Mouse (Mus musculus): ENCODE measurements around the gene Arid1b. TPM values are rescaled to one million over a fixed set of nuclear protein-coding genes. Genes with fewer than 3 reads are reported as not detected.

The Arid1b gene
- polyA plus RNA-seq, 1 experiment from 2014 or later, result 5.8 TPM

DNA sequence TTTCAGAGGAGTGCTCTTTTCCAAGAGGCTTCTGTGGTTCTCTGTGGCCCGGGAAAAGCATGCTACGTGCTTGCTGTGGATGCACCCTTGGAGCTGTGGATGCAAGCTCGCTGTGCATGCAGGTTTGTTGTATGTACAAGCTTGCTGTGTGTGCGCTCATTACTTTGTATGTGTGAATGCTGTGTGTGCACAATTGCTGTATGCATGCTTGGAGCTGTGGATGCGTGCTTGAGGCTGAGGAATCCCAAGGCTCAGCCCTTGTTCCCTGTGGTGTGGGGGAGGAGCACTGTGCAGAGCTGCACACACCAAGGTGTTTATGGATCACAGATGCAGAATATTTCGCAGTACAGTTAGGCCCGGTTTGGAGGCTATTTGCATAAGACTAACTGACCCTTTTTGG is 6.7 kb downstream of the Arid1b start:
- H3K36me3 ChIP-seq (ENCODE audit: control insufficient read depth, insufficient read depth, low read length), result no peaks in the 10 kb centered on the region
- H3K4me2 ChIP-seq (ENCODE audit: low read depth, low read length), result no peak overlapping the region
- peaks cover 50% of the 10 kb centered on the region for H3K4me1 ChIP-seq (ENCODE audit: control insufficient read depth, insufficient read depth, low read length)
- WGBS, result 59% methylated on average over 7 of the region's 7 CpGs
- no peaks in the 10 kb centered on the region for H3K9me3 ChIP-seq (ENCODE audit: control insufficient read depth, low read length)
- no peak for ATAC-seq
- H3K9ac ChIP-seq (ENCODE audit: low read depth, low read length), result 0 out of 2 replicates have a peak overlapping the region, but pooled peaks have one; percentile 30
- no peak overlapping the region for H3K27ac ChIP-seq (ENCODE audit: low read length)
- H3K4me3 ChIP-seq (ENCODE audit: low read length), result no peak overlapping the region
- H3K27me3 ChIP-seq (replicated peaks; ENCODE audit: control insufficient read depth, insufficient read depth, low read length), result no peaks in the 10 kb centered on the region

DNA sequence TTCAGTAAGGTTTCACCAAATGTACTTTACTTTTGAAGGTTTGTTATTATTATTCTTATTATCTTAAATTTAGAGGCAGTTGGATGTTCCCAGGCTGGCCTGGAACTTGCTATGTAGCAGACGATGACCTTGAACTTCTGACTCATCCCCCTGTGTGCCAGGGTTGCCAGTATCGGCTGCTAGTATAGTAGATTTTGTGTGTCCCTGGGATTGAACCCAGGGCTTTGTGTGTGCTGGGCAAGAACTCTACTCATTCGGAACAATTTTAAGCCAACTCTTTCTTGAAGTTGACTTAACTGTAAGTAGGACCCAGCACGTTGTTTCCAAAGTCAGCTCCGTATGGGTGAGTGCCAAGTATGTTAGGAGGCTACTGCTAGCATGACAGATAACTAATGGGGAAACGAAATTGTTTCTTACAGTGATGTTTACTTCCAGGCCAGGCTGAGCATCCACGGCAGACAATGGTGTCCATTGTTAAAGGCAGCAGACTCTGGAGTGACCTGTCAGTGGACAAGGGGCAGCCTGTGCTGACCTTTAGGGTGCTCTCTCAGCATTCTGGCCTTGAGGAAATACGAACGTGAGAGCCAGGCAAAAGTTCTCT is 7.5 kb downstream of the Arid1b start:
- no peak for ATAC-seq
- Histone ChIP-seq H3K27me3 (replicated peaks; ENCODE audit: control insufficient read depth, insufficient read depth, low read length) (no peaks in the 10 kb centered on the region), H3K4me2 (ENCODE audit: low read depth, low read length) (no peak overlapping the region), H3K9me3 (ENCODE audit: control insufficient read depth, low read length) (no peaks in the 10 kb centered on the region), H3K36me3 (ENCODE audit: control insufficient read depth, insufficient read depth, low read length) (no peaks in the 10 kb centered on the region), H3K4me3 (ENCODE audit: low read length) (no peak overlapping the region), H3K4me1 (ENCODE audit: control insufficient read depth, insufficient read depth, low read length) (peaks cover 55% of the 10 kb centered on the region), H3K9ac (ENCODE audit: low read depth, low read length) (no peak overlapping the region), H3K27ac (ENCODE audit: low read length) (no peak overlapping the region)
- WGBS, result 37% methylated on average over 9 of the region's 9 CpGs

DNA sequence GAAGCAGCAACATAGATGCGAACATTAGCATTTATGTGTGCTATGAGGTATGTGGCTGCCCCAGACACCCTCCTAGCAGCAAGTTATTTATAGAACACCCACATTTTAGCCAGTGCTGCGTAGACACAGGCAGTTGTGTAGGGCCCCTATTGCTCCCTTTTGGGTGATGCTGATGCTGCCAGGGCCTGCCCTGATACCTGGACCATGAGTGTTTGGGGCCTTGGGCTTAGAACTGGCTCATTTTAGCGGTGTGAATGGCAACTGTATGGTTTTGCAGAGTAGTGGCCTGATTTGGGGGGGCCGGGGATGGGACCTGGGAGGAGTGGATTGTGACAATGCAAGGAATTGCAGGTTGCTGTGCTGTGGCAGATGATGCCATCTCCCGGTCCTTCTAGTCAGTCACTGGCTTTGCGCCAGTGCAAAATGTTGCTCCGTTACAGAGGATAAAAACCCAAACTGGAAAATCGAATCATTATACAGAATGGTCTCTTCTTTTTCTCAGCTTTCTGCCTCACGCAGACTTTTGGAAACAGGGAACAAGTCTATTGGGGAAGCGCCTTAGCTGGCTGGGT is 8.9 kb downstream of the Arid1b start:
- no peak for ATAC-seq
- Histone ChIP-seq H3K36me3 (ENCODE audit: control insufficient read depth, insufficient read depth, low read length) (no peaks in the 10 kb centered on the region), H3K9me3 (ENCODE audit: control insufficient read depth, low read length) (no peaks in the 10 kb centered on the region), H3K9ac (ENCODE audit: low read depth, low read length) (peak overlapping the region; percentile 6; the same call in 1 of the 2 replicates), H3K4me2 (ENCODE audit: low read depth, low read length) (no peak overlapping the region), H3K27me3 (replicated peaks; ENCODE audit: control insufficient read depth, insufficient read depth, low read length) (no peaks in the 10 kb centered on the region), H3K4me1 (ENCODE audit: control insufficient read depth, insufficient read depth, low read length) (peaks cover 69% of the 10 kb centered on the region), H3K27ac (ENCODE audit: low read length) (no peak overlapping the region), H3K4me3 (ENCODE audit: low read length) (no peak overlapping the region)
- WGBS, result 64% methylated on average over 10 of the region's 10 CpGs

DNA sequence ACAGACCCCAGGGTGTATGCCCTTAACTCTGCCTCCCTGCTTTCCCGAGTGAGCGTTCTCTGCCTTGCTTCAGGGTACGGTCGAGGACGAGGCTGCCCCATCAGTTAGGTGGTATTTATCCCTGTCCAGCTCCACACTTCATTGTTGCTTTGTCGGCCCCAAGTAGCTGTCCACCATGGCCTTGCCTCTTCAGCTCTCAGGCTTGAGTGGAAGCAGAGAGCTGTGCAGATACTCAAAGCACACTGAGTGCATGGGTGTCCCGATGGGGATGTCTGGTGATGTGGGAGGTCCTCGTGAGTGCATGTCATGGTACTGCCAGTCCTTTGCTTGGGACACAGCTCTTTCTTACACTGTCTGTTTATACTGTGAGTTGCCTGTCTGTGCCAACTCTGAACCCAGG is 10.1 kb downstream of the Arid1b start:
- Histone ChIP-seq H3K4me2 (ENCODE audit: low read depth, low read length) (no peak overlapping the region), H3K9me3 (ENCODE audit: control insufficient read depth, low read length) (no peaks in the 10 kb centered on the region), H3K9ac (ENCODE audit: low read depth, low read length) (peak overlapping the region; percentile 19; the same call in 1 of the 2 replicates), H3K27me3 (replicated peaks; ENCODE audit: control insufficient read depth, insufficient read depth, low read length) (no peaks in the 10 kb centered on the region), H3K4me1 (ENCODE audit: control insufficient read depth, insufficient read depth, low read length) (peaks cover 80% of the 10 kb centered on the region), H3K4me3 (ENCODE audit: low read length) (no peak overlapping the region), H3K36me3 (ENCODE audit: control insufficient read depth, insufficient read depth, low read length) (no peaks in the 10 kb centered on the region), H3K27ac (ENCODE audit: low read length) (no peak overlapping the region)
- ATAC-seq, result no peak
- WGBS, result 53% methylated on average over 8 of the region's 8 CpGs

DNA sequence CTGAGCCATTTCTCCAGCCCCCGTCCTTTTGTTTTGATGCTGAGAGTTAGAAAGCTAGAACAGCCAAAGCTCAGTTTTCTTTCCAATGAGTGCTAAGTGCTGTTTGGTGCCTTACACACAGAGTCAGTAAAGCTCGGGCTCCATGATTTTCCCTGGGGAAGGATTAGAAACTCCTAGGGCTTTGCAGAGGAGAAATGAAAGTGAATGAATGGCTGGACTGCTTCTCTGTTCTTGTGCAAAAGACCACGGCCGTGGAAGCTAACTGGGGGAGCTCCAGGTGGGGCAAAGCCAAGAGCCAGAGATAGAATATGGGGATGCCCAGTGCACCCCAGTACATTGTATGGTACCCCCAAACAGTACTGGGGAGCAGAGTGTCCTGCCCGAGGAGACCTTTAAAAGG is 10.6 kb downstream of the Arid1b start:
- Histone ChIP-seq H3K9ac (ENCODE audit: low read depth, low read length) (peak overlapping the region; percentile 19; the same call in 1 of the 2 replicates), H3K36me3 (ENCODE audit: control insufficient read depth, insufficient read depth, low read length) (no peaks in the 10 kb centered on the region), H3K4me3 (ENCODE audit: low read length) (no peak overlapping the region), H3K4me2 (ENCODE audit: low read depth, low read length) (no peak overlapping the region), H3K27me3 (replicated peaks; ENCODE audit: control insufficient read depth, insufficient read depth, low read length) (no peaks in the 10 kb centered on the region), H3K27ac (ENCODE audit: low read length) (no peak overlapping the region), H3K9me3 (ENCODE audit: control insufficient read depth, low read length) (no peaks in the 10 kb centered on the region), H3K4me1 (ENCODE audit: control insufficient read depth, insufficient read depth, low read length) (peaks cover 85% of the 10 kb centered on the region)
- no peak for ATAC-seq
- 63% methylated on average over 5 of the region's 5 CpGs for WGBS

DNA sequence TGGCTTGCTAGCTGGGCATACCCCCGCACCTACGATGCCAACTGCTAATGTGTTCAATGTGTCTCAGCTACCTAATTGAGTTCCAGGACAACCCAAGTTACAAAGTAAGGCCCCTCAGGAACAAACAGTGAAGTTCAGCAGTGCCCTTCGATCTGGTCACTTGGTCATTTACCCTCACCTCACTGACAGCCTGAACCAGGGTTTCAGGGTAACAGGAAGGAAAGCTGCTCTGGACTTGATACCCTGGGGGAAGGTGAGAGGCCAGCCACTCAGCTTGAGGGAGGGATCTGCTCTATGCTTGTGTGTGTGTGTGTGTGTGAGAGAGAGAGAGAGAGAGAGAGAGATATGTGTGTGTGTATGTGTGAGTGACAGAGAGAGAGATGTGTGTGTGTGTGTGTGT is 11.2 kb downstream of the Arid1b start:
- no peak; the same call in 1 of the 2 replicates for ATAC-seq
- no peaks in the 10 kb centered on the region for H3K36me3 ChIP-seq (ENCODE audit: control insufficient read depth, insufficient read depth, low read length)
- H3K9me3 ChIP-seq (ENCODE audit: control insufficient read depth, low read length), result no peaks in the 10 kb centered on the region
- no peaks in the 10 kb centered on the region for H3K27me3 ChIP-seq (replicated peaks; ENCODE audit: control insufficient read depth, insufficient read depth, low read length)
- no peak overlapping the region for H3K4me3 ChIP-seq (ENCODE audit: low read length)
- 76% methylated on average over 3 of the region's 3 CpGs for WGBS
- H3K4me1 ChIP-seq (ENCODE audit: control insufficient read depth, insufficient read depth, low read length), result peaks cover 83% of the 10 kb centered on the region
- H3K4me2 ChIP-seq (ENCODE audit: low read depth, low read length), result no peak overlapping the region
- H3K27ac ChIP-seq (ENCODE audit: low read length), result no peak overlapping the region
- H3K9ac ChIP-seq (ENCODE audit: low read depth, low read length), result no peak overlapping the region

DNA sequence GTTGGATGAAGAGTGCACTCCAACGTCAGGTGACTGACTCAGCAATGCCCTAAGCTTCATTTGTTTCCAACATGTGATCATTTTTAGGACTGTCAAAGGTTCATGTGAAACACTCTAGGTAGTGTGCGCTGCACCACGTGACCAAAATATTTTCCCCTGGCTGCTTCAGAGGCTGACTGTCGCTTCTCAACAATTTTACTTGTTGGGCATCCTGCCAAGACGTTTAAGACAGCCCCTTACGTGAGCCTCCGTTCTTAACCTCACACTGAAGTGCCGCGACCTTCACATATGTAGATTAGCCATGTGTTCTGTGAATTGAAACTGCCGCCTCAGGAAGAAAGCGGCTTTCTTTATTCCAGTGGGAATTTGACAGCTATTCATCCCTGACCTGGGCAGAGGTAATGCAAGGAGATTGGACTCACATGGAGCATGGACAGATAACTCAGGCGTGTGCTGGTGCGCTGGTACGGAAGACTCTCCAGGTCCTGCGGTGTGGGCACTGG is 13.1 kb downstream of the Arid1b start:
- Histone ChIP-seq H3K9ac (ENCODE audit: low read depth, low read length) (no peak overlapping the region), H3K9me3 (ENCODE audit: control insufficient read depth, low read length) (no peaks in the 10 kb centered on the region), H3K4me3 (ENCODE audit: low read length) (0 out of 2 replicates have a peak overlapping the region, but pooled peaks have one; percentile 2), H3K27ac (ENCODE audit: low read length) (no peak overlapping the region; the same call in 1 of the 2 replicates), H3K27me3 (replicated peaks; ENCODE audit: control insufficient read depth, insufficient read depth, low read length) (no peaks in the 10 kb centered on the region), H3K36me3 (ENCODE audit: control insufficient read depth, insufficient read depth, low read length) (no peaks in the 10 kb centered on the region), H3K4me2 (ENCODE audit: low read depth, low read length) (peak overlapping the region; percentile 3; the same call in 1 of the 2 replicates), H3K4me1 (ENCODE audit: control insufficient read depth, insufficient read depth, low read length) (peaks cover 80% of the 10 kb centered on the region)
- ATAC-seq, result peak; percentile 60
- 19% methylated on average over 15 of the region's 15 CpGs for WGBS

DNA sequence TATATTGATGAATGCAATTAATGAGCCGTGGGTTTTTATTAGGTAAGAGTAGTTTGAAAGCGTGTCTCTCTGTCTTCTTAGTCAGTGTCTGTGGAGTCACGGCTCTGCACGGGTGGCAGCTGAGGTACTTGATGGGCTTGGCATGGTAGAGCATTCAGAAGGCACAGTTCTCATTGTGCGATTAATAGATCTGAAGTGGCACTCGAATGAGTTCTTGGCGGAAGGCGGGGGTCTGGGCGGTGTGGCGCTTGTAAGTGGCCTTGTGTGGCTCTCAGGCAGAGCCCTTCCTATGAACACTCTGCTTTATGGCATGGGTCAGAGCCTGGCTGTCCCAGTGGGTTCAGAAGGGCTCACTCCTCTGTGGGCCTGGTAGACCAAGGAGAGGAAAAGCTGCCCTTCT is 14.1 kb downstream of the Arid1b start:
- WGBS, result 73% methylated on average over 10 of the region's 10 CpGs
- Histone ChIP-seq H3K36me3 (ENCODE audit: control insufficient read depth, insufficient read depth, low read length) (no peaks in the 10 kb centered on the region), H3K4me3 (ENCODE audit: low read length) (no peak overlapping the region), H3K4me1 (ENCODE audit: control insufficient read depth, insufficient read depth, low read length) (peaks cover 77% of the 10 kb centered on the region), H3K27me3 (replicated peaks; ENCODE audit: control insufficient read depth, insufficient read depth, low read length) (no peaks in the 10 kb centered on the region), H3K9me3 (ENCODE audit: control insufficient read depth, low read length) (no peaks in the 10 kb centered on the region), H3K9ac (ENCODE audit: low read depth, low read length) (no peak overlapping the region), H3K4me2 (ENCODE audit: low read depth, low read length) (no peak overlapping the region; the same call in 1 of the 2 replicates), H3K27ac (ENCODE audit: low read length) (no peak overlapping the region)
- no peak for ATAC-seq

DNA sequence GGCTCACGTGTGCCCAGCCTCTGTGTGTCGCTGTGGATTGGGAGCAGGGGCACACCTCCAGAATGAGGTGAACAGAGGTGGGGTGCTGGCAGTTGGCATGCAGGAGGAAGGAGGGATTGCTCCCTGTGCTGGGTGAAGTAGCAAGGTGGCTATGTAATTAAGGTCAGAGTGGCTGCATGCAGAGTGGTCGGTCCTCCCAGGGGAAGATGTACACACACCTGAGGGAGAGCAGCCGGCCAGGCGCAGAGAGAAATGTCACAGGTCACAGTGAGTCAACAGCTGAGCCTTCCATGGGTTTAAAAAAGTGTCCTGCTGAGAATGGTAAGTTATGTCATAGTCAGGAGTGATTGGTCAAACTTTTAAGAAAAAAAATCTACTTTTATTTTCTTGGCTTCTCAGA is 14.6 kb downstream of the Arid1b start:
- H3K4me2 ChIP-seq (ENCODE audit: low read depth, low read length), result no peak overlapping the region
- no peak overlapping the region for H3K27ac ChIP-seq (ENCODE audit: low read length)
- no peak for ATAC-seq
- no peaks in the 10 kb centered on the region for H3K36me3 ChIP-seq (ENCODE audit: control insufficient read depth, insufficient read depth, low read length)
- no peak overlapping the region for H3K9ac ChIP-seq (ENCODE audit: low read depth, low read length)
- 64% methylated on average over 5 of the region's 5 CpGs for WGBS
- H3K9me3 ChIP-seq (ENCODE audit: control insufficient read depth, low read length), result no peaks in the 10 kb centered on the region
- peaks cover 75% of the 10 kb centered on the region for H3K4me1 ChIP-seq (ENCODE audit: control insufficient read depth, insufficient read depth, low read length)
- H3K27me3 ChIP-seq (replicated peaks; ENCODE audit: control insufficient read depth, insufficient read depth, low read length), result no peaks in the 10 kb centered on the region
- no peak overlapping the region for H3K4me3 ChIP-seq (ENCODE audit: low read length)

Data from intestine, embryonic 16.5 days (tissue).